9 mouse cellular contexts compared by ENCODE assay signal in genomic region chr7:45935114-45935513, GRCm38 (mm10). TPM values are rescaled to one million over a fixed set of nuclear protein-coding genes. Genes with fewer than 3 reads are reported as not detected.
DNase-seq lines count a peak whose midpoint lies in the region; ATAC-seq and TF ChIP-seq lines count a peak whose summit lies in the region.
"Had no signal": no experiment of that assay in that cellular context is flagged by ENCODE, and none has a peak within 500 bp of the region (broad histone marks: within the 10 kb centered on the region; RNA-seq: fewer than 3 reads in every experiment).

No protein-coding gene starts in this region.

- no peak overlapping the region for H3K4me2 ChIP-seq in embryonic facial prominence, embryonic 11.5 days (ENCODE audit: low read depth, low read length)
- H3K4me2 ChIP-seq in hindbrain, postnatal 0 days (ENCODE audit: low read depth, low read length): no peak overlapping the region
- no peak overlapping the region for H3K4me2 ChIP-seq in limb, embryonic 12.5 days
- no peak overlapping the region for H3K4me2 ChIP-seq in neural tube, embryonic 11.5 days (ENCODE audit: low read depth)
- H3K4me2 ChIP-seq: stomach, embryonic 15.5 days had no signal

- no peaks in the 10 kb centered on the region for H3K4me1 ChIP-seq in embryonic facial prominence, embryonic 11.5 days (ENCODE audit: control insufficient read depth, insufficient read depth, low read length)
- H3K4me1 ChIP-seq in hindbrain, postnatal 0 days (ENCODE audit: insufficient read depth, low read length): no peaks in the 10 kb centered on the region
- H3K4me1 ChIP-seq in limb, embryonic 12.5 days (replicated peaks): no peaks in the 10 kb centered on the region
- no peaks in the 10 kb centered on the region for H3K4me1 ChIP-seq in neural tube, embryonic 11.5 days (ENCODE audit: control insufficient read depth, insufficient read depth, low read length)
- H3K4me1 ChIP-seq: stomach, embryonic 15.5 days had no signal

- H3K27me3 ChIP-seq in embryonic facial prominence, embryonic 11.5 days (ENCODE audit: control insufficient read depth, insufficient read depth, low read length): no peaks in the 10 kb centered on the region
- H3K27me3 ChIP-seq in hindbrain, postnatal 0 days (ENCODE audit: insufficient read depth, low read length): no peaks in the 10 kb centered on the region
- no peaks in the 10 kb centered on the region for H3K27me3 ChIP-seq in limb, embryonic 12.5 days
- no peaks in the 10 kb centered on the region for H3K27me3 ChIP-seq in neural tube, embryonic 11.5 days (ENCODE audit: control insufficient read depth, insufficient read depth, low read length)
- H3K27me3 ChIP-seq: stomach, embryonic 15.5 days had no signal

- no peaks in the 10 kb centered on the region for H3K36me3 ChIP-seq in embryonic facial prominence, embryonic 11.5 days (replicated peaks; ENCODE audit: control insufficient read depth, insufficient read depth, low read depth, low read length)
- H3K36me3 ChIP-seq in hindbrain, postnatal 0 days (ENCODE audit: insufficient read depth, low read length): no peaks in the 10 kb centered on the region
- H3K36me3 ChIP-seq in limb, embryonic 12.5 days: no peaks in the 10 kb centered on the region
- H3K36me3 ChIP-seq in neural tube, embryonic 11.5 days (ENCODE audit: control insufficient read depth, insufficient read depth, low read length): no peaks in the 10 kb centered on the region
- H3K36me3 ChIP-seq: stomach, embryonic 15.5 days had no signal

- DNase-seq in right cerebral cortex, adult 2 months (ENCODE audit: low spot score in 2 of 2): peak; percentile 58 to 67
- no peak for DNase-seq in right cerebral cortex, postnatal 25 days
- peak; percentile 54 for DNase-seq in adipocyte (ENCODE audit: low spot score)
- DNase-seq in embryonic facial prominence, embryonic 11.5 days (ENCODE audit: low spot score): peak; percentile 88
- DNase-seq in hindbrain, postnatal 0 days (ENCODE audit: low spot score): peak; percentile 82
- peak; percentile 60 for DNase-seq in neural tube, embryonic 11.5 days (ENCODE audit: low spot score)
- DNase-seq in ovary, adult 18-20 months (ENCODE audit: low spot score): no peak

- H3K4me3 ChIP-seq in embryonic facial prominence, embryonic 11.5 days (ENCODE audit: low read depth, low read length): no peak overlapping the region
- H3K4me3 ChIP-seq in hindbrain, postnatal 0 days (ENCODE audit: low read length): no peak overlapping the region
- no peak overlapping the region for H3K4me3 ChIP-seq in limb, embryonic 12.5 days (replicated peaks)
- H3K4me3 ChIP-seq in neural tube, embryonic 11.5 days (ENCODE audit: low read depth, low read length): no peak overlapping the region
- H3K4me3 ChIP-seq: stomach, embryonic 15.5 days had no signal

- peak; percentile 87 for TF ChIP-seq CTCF in hindbrain, postnatal 0 days (IDR thresholded peaks at IDR 0.05; ENCODE audit: low read depth)

- no peak overlapping the region for H3K27ac ChIP-seq in embryonic facial prominence, embryonic 11.5 days (replicated peaks; ENCODE audit: low read depth, low read length)
- no peak overlapping the region for H3K27ac ChIP-seq in hindbrain, postnatal 0 days
- H3K27ac ChIP-seq in limb, embryonic 12.5 days: no peak overlapping the region
- H3K27ac ChIP-seq in neural tube, embryonic 11.5 days (ENCODE audit: low read depth, low read length): no peak overlapping the region
- H3K27ac ChIP-seq: stomach, embryonic 15.5 days had no signal

- WGBS in embryonic facial prominence, embryonic 11.5 days: 28% methylated on average over 7 of the region's 7 CpGs
- 26% methylated on average over 7 of the region's 7 CpGs for WGBS in hindbrain, postnatal 0 days
- 33% methylated on average over 7 of the region's 7 CpGs for WGBS in limb, embryonic 12.5 days
- 38% methylated on average over 7 of the region's 7 CpGs for WGBS in neural tube, embryonic 11.5 days

- ATAC-seq in embryonic facial prominence, embryonic 11.5 days (replicated peaks; ENCODE audit: insufficient number of reproducible peaks, low FRiP score, low TSS enrichment, low read depth): no peak; the same call in 1 of the 2 replicates
- ATAC-seq in hindbrain, postnatal 0 days: peak; percentile 70
- peak; percentile 75; the same call in 1 of the 2 replicates for ATAC-seq in limb, embryonic 12.5 days (ENCODE audit: insufficient number of reproducible peaks, insufficient read depth, low FRiP score, low TSS enrichment, low read depth)
- no peak for ATAC-seq in neural tube, embryonic 11.5 days (ENCODE audit: insufficient read depth, low FRiP score, low TSS enrichment)

- no peak overlapping the region for H3K9ac ChIP-seq in embryonic facial prominence, embryonic 11.5 days (replicated peaks; ENCODE audit: low read length)
- H3K9ac ChIP-seq in hindbrain, postnatal 0 days (replicated peaks; ENCODE audit: low read length): no peak overlapping the region
- no peak overlapping the region for H3K9ac ChIP-seq in limb, embryonic 12.5 days (replicated peaks)
- H3K9ac ChIP-seq in neural tube, embryonic 11.5 days (ENCODE audit: low read length): no peak overlapping the region
- H3K9ac ChIP-seq: stomach, embryonic 15.5 days had no signal

- H3K9me3 ChIP-seq in embryonic facial prominence, embryonic 11.5 days (replicated peaks; ENCODE audit: control insufficient read depth, low read length): no peaks in the 10 kb centered on the region
- 0 out of 2 replicates have a peak, but pooled peaks cover 3% of the 10 kb centered on the region for H3K9me3 ChIP-seq in hindbrain, postnatal 0 days (ENCODE audit: low read length)
- peaks cover 9% of the 10 kb centered on the region; the same call in 1 of the 2 replicates for H3K9me3 ChIP-seq in limb, embryonic 12.5 days
- no peaks in the 10 kb centered on the region for H3K9me3 ChIP-seq in neural tube, embryonic 11.5 days (ENCODE audit: control insufficient read depth, low read length)
- H3K9me3 ChIP-seq: stomach, embryonic 15.5 days had no signal

RNA-seq across cellular contexts. Expression of gene Ccdc114, which starts 11.2 kb away (rescaled TPM):
- 2.1 and 2.4 TPM in 2 replicates for polyA plus RNA-seq in embryonic facial prominence, embryonic 11.5 days (2014; fragmentation: Nextera tagmentation; extraction: Ambion mirVana)
- 6.8 and 7.5 TPM in 2 replicates for total RNA-seq in hindbrain, postnatal 0 days (2014; rRNA removed)
- 7.8 and 10.6 TPM in 2 replicates for polyA plus RNA-seq in hindbrain, postnatal 0 days (2015; fragmentation: Nextera tagmentation; extraction: Ambion mirVana)
- 4.3 and 5.2 TPM in 2 replicates for polyA plus RNA-seq in limb, embryonic 12.5 days (2016; fragmentation: Nextera tagmentation; extraction: Ambion mirVana)
- polyA plus RNA-seq in neural tube, embryonic 11.5 days (2014; fragmentation: Nextera tagmentation; extraction: Ambion mirVana): 2.9 and 3.4 TPM in 2 replicates

RNA-seq across cellular contexts. Expression of gene Emp3, which starts 13.9 kb away (rescaled TPM):
- 24.9 and 29.2 TPM in 2 replicates for polyA plus RNA-seq in embryonic facial prominence, embryonic 11.5 days (2014; fragmentation: Nextera tagmentation; extraction: Ambion mirVana)
- 4.9 and 15.3 TPM in 2 replicates for total RNA-seq in hindbrain, postnatal 0 days (2014; rRNA removed)
- polyA plus RNA-seq in hindbrain, postnatal 0 days (2015; fragmentation: Nextera tagmentation; extraction: Ambion mirVana): 33.4 and 45.2 TPM in 2 replicates
- 58.4 and 59.0 TPM in 2 replicates for polyA plus RNA-seq in limb, embryonic 12.5 days (2016; fragmentation: Nextera tagmentation; extraction: Ambion mirVana)
- polyA plus RNA-seq in neural tube, embryonic 11.5 days (2014; fragmentation: Nextera tagmentation; extraction: Ambion mirVana): 20.3 and 24.6 TPM in 2 replicates

RNA-seq across cellular contexts. Expression of gene Tmem143, which starts 38.4 kb away (rescaled TPM):
- 2.7 and 3.9 TPM in 2 replicates for polyA plus RNA-seq in embryonic facial prominence, embryonic 11.5 days (2014; fragmentation: Nextera tagmentation; extraction: Ambion mirVana)
- 39.2 and 48.8 TPM in 2 replicates for total RNA-seq in hindbrain, postnatal 0 days (2014; rRNA removed)
- 4.6 and 6.8 TPM in 2 replicates for polyA plus RNA-seq in hindbrain, postnatal 0 days (2015; fragmentation: Nextera tagmentation; extraction: Ambion mirVana)
- polyA plus RNA-seq in limb, embryonic 12.5 days (2016; fragmentation: Nextera tagmentation; extraction: Ambion mirVana): 5.0 and 6.0 TPM in 2 replicates
- 2.8 and 3.9 TPM in 2 replicates for polyA plus RNA-seq in neural tube, embryonic 11.5 days (2014; fragmentation: Nextera tagmentation; extraction: Ambion mirVana)

RNA-seq across cellular contexts. Expression of gene Syngr4, which starts 38.6 kb away (rescaled TPM):
- 0.85 and 1.0 TPM in 2 replicates for polyA plus RNA-seq in embryonic facial prominence, embryonic 11.5 days (2014; fragmentation: Nextera tagmentation; extraction: Ambion mirVana)
- total RNA-seq in hindbrain, postnatal 0 days (2014; rRNA removed): not detected in 2 replicates
- 0.19 and 0.51 TPM in 2 replicates for polyA plus RNA-seq in hindbrain, postnatal 0 days (2015; fragmentation: Nextera tagmentation; extraction: Ambion mirVana)
- polyA plus RNA-seq in limb, embryonic 12.5 days (2016; fragmentation: Nextera tagmentation; extraction: Ambion mirVana): 0.41 and 0.65 TPM in 2 replicates
- polyA plus RNA-seq in neural tube, embryonic 11.5 days (2014; fragmentation: Nextera tagmentation; extraction: Ambion mirVana): 0.59 and 0.82 TPM in 2 replicates

RNA-seq across cellular contexts. Expression of gene Grin2d, which starts 56.9 kb away (rescaled TPM):
- 0.13 and 0.18 TPM in 2 replicates for polyA plus RNA-seq in embryonic facial prominence, embryonic 11.5 days (2014; fragmentation: Nextera tagmentation; extraction: Ambion mirVana)
- 37.8 and 44.9 TPM in 2 replicates for total RNA-seq in hindbrain, postnatal 0 days (2014; rRNA removed)
- 4.1 and 4.4 TPM in 2 replicates for polyA plus RNA-seq in hindbrain, postnatal 0 days (2015; fragmentation: Nextera tagmentation; extraction: Ambion mirVana)
- polyA plus RNA-seq in limb, embryonic 12.5 days (2016; fragmentation: Nextera tagmentation; extraction: Ambion mirVana): 0.35 and 0.37 TPM in 2 replicates
- polyA plus RNA-seq in neural tube, embryonic 11.5 days (2014; fragmentation: Nextera tagmentation; extraction: Ambion mirVana): 0.37 and 0.73 TPM in 2 replicates

Comparison
In these comparisons a context has a peak if more than half of its experiments do, and no peak if none do; other contexts are left out.
1. DNase-seq: peak in right cerebral cortex, adult 2 months (2 of 2), adipocyte (single experiment), embryonic facial prominence, embryonic 11.5 days (single experiment), hindbrain, postnatal 0 days (single experiment) and neural tube, embryonic 11.5 days (single experiment); none in right cerebral cortex, postnatal 25 days (single experiment) and ovary, adult 18-20 months (single experiment).
2. ATAC-seq: peak in hindbrain, postnatal 0 days (single experiment) and limb, embryonic 12.5 days (single experiment); none in embryonic facial prominence, embryonic 11.5 days (single experiment) and neural tube, embryonic 11.5 days (single experiment).